ENCODE assay signal across 23 mouse cellular contexts in the genomic region with DNA sequence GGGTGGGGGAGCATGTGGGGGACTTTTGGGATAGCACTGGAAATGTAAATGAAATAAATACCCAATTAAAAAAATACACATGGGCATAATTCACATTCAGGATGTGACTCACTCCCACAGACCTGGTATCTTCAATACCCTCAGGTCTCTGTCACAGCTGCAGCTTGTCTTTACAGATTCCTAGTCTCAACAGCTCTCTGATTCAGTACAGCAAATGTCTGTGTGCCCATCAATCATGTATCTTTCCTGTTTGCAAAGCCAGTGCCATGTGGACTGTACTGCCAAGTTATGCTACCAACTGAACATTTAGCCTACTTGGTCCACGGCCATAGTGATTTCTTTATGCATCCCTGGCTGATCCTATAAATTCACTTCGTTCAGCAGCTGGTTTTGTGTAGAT.
DNase-seq lines count a peak whose midpoint lies in the region; ATAC-seq and TF ChIP-seq lines count a peak whose summit lies in the region.
"Had no signal": no experiment of that assay in that cellular context is flagged by ENCODE, and none has a peak within 500 bp of the region (broad histone marks: within the 10 kb centered on the region; RNA-seq: fewer than 3 reads in every experiment).

No protein-coding gene starts in this region.

- H3K4me2 ChIP-seq in kidney, postnatal 0 days (ENCODE audit: low read length) = no peak overlapping the region
- H3K4me2 ChIP-seq in kidney, embryonic 16.5 days (replicated peaks; ENCODE audit: low read depth, low read length) = no peak overlapping the region
- H3K4me2 ChIP-seq: embryonic facial prominence, embryonic 12.5 days; forebrain, embryonic 13.5 days; forebrain, embryonic 15.5 days had no signal

- H3K27ac ChIP-seq in kidney, postnatal 0 days = no peak overlapping the region
- H3K27ac ChIP-seq in kidney, embryonic 16.5 days (ENCODE audit: low read length) = no peak overlapping the region
- no peak overlapping the region for H3K27ac ChIP-seq in heart, adult 2 months
- H3K27ac ChIP-seq: embryonic facial prominence, embryonic 10.5 days; embryonic facial prominence, embryonic 12.5 days; forebrain, embryonic 13.5 days; forebrain, embryonic 15.5 days had no signal

- no peak for TF ChIP-seq EP300 in heart, adult 2 months (IDR thresholded peaks at IDR 0.05; ENCODE audit: insufficient read depth, low read depth, low read length)

- no peak overlapping the region for H3K4me3 ChIP-seq in kidney, postnatal 0 days (replicated peaks; ENCODE audit: low read depth, low read length)
- H3K4me3 ChIP-seq in kidney, embryonic 16.5 days (ENCODE audit: low read length) = no peak overlapping the region
- H3K4me3 ChIP-seq in heart, adult 2 months = no peak overlapping the region
- H3K4me3 ChIP-seq: embryonic facial prominence, embryonic 10.5 days; embryonic facial prominence, embryonic 12.5 days; forebrain, embryonic 13.5 days; forebrain, embryonic 15.5 days had no signal

- intact Hi-C loops in heart, adult 2 months (cut with DNase I) = no loop called here

- DNase-seq in kidney, postnatal 0 days (ENCODE audit: low spot score) = peak; percentile 3
- DNase-seq in NIH3T3 (ENCODE audit: low read depth) = peak; percentile 5
- DNase-seq in gonadal fat pad, adult 2 months (ENCODE audit: low read depth) = peak; percentile 1
- no peak for DNase-seq in heart, adult 8-10 months (ENCODE audit: low spot score)
- DNase-seq in gastrocnemius, postnatal 10 days = no peak
- no peak for DNase-seq in heart, adult 2 months
- DNase-seq: adrenal gland, adult 8-10 months; adrenal gland, postnatal 14 days; adrenal gland, postnatal 36 days; cerebellum, adult 11-12 months; cerebellum, adult 2 months; cerebellum, adult 9-10 months; cerebellum, postnatal 10 days; cerebellum, postnatal 25 days; forebrain, postnatal 0 days had no signal

- no peak overlapping the region for H3K9ac ChIP-seq in kidney, postnatal 0 days (ENCODE audit: low read depth, low read length)
- no peak overlapping the region for H3K9ac ChIP-seq in kidney, embryonic 16.5 days (replicated peaks; ENCODE audit: low read length)
- H3K9ac ChIP-seq in heart, adult 2 months (ENCODE audit: low read depth, low read length) = no peak overlapping the region
- H3K9ac ChIP-seq: embryonic facial prominence, embryonic 12.5 days; forebrain, embryonic 13.5 days; forebrain, embryonic 15.5 days; forebrain, postnatal 0 days had no signal

- H3K36me3 ChIP-seq in kidney, postnatal 0 days (ENCODE audit: insufficient read depth, low read length) = no peaks in the 10 kb centered on the region
- H3K36me3 ChIP-seq in kidney, embryonic 16.5 days (ENCODE audit: insufficient read depth, low read length) = no peaks in the 10 kb centered on the region
- H3K36me3 ChIP-seq in heart, adult 2 months (ENCODE audit: control insufficient read depth, insufficient read depth, low read length) = no peaks in the 10 kb centered on the region
- H3K36me3 ChIP-seq: embryonic facial prominence, embryonic 10.5 days; embryonic facial prominence, embryonic 12.5 days; forebrain, embryonic 15.5 days; G1E had no signal

- no peak for ATAC-seq in kidney, postnatal 0 days (replicated peaks; ENCODE audit: low FRiP score, low read depth)
- no peak for ATAC-seq in kidney, embryonic 16.5 days (ENCODE audit: low FRiP score, low TSS enrichment)
- ATAC-seq: CD4-positive, CD25-positive, alpha-beta regulatory T cell, adult 4 months; forebrain, embryonic 13.5 days; forebrain, embryonic 15.5 days; forebrain, postnatal 0 days had no signal

- no peak for TF ChIP-seq CTCF in kidney, postnatal 0 days (IDR thresholded peaks at IDR 0.05; ENCODE audit: low read depth)
- no peak for TF ChIP-seq CTCF in heart, adult 2 months (IDR thresholded peaks at IDR 0.05)

- no peak for TF ChIP-seq POLR2A in heart, adult 2 months (IDR thresholded peaks at IDR 0.05; ENCODE audit: insufficient read depth, low read depth, low read length)

- WGBS in kidney, postnatal 0 days = 62% methylated on average over 2 of the region's 2 CpGs
- 66% methylated on average over 2 of the region's 2 CpGs for WGBS in kidney, embryonic 16.5 days
- WGBS in heart, adult 2 months = 48% methylated on average over 2 of the region's 2 CpGs

- H3K79me2 ChIP-seq in heart, adult 2 months (replicated peaks; ENCODE audit: control insufficient read depth, insufficient read depth, low read length) = no peaks in the 10 kb centered on the region

- no peaks in the 10 kb centered on the region for H3K9me3 ChIP-seq in kidney, postnatal 0 days (replicated peaks; ENCODE audit: low read length)
- no peaks in the 10 kb centered on the region for H3K9me3 ChIP-seq in kidney, embryonic 16.5 days (ENCODE audit: low read length)
- H3K9me3 ChIP-seq: embryonic facial prominence, embryonic 10.5 days; embryonic facial prominence, embryonic 12.5 days; forebrain, embryonic 13.5 days; forebrain, embryonic 15.5 days; G1E had no signal

- no peaks in the 10 kb centered on the region for H3K4me1 ChIP-seq in kidney, postnatal 0 days (replicated peaks; ENCODE audit: insufficient read depth, low read length)
- no peaks in the 10 kb centered on the region for H3K4me1 ChIP-seq in kidney, embryonic 16.5 days (ENCODE audit: insufficient read depth, low read length)
- H3K4me1 ChIP-seq in heart, adult 2 months (ENCODE audit: control insufficient read depth, insufficient read depth, low read length) = no peaks in the 10 kb centered on the region
- H3K4me1 ChIP-seq: embryonic facial prominence, embryonic 10.5 days; embryonic facial prominence, embryonic 12.5 days; forebrain, embryonic 13.5 days; forebrain, embryonic 15.5 days had no signal

- H3K27me3 ChIP-seq in kidney, postnatal 0 days (ENCODE audit: insufficient read depth, low read length) = no peaks in the 10 kb centered on the region
- H3K27me3 ChIP-seq in kidney, embryonic 16.5 days (ENCODE audit: insufficient read depth, low read length) = no peaks in the 10 kb centered on the region
- H3K27me3 ChIP-seq in heart, adult 2 months (ENCODE audit: control insufficient read depth, insufficient read depth, low read length) = no peaks in the 10 kb centered on the region
- H3K27me3 ChIP-seq: CH12.LX; embryonic facial prominence, embryonic 12.5 days; forebrain, embryonic 13.5 days; forebrain, embryonic 15.5 days had no signal

Comparison
In these comparisons a context has a peak if more than half of its experiments do, and no peak if none do; other contexts are left out.
1. DNase-seq: peak in kidney, postnatal 0 days (single experiment), NIH3T3 (single experiment) and gonadal fat pad, adult 2 months (single experiment); none in heart, adult 8-10 months (single experiment), gastrocnemius, postnatal 10 days (single experiment) and heart, adult 2 months (0 of 2).